Mouse (Mus musculus) forebrain, embryonic 15.5 days (tissue): Measurements from ENCODE around the gene Dpm1. TPM values are rescaled to one million over a fixed set of nuclear protein-coding genes. Genes with fewer than 3 reads are reported as not detected.

ENCODE experiments used
- ATAC-seq: fragments of 200-750 bp; cut with Nextera tagmentation; replicated peaks from 2 replicates; pipeline ENCODE4 v1.8.0; 2017; ENCODE audit warnings: mild to moderate bottlenecking, moderate TSS enrichment, moderate library complexity
- H3K27ac ChIP-seq: fragments of 300-500 bp; sonication (generic); replicated peaks from 2 replicates; pipeline ENCODE4 v1.5.1; 2015; ENCODE audit warnings: mild to moderate bottlenecking, inconsistent platforms
- H3K27me3 ChIP-seq: fragments of 300-500 bp; sonication (generic); 2 replicates; pipeline ENCODE4 v1.6.1; 2015; ENCODE audit warnings: inconsistent platforms
- H3K36me3 ChIP-seq: fragments of 300-500 bp; sonication (generic); 2 replicates; pipeline ENCODE4 v1.6.1; 2015; ENCODE audit warnings: mild to moderate bottlenecking, inconsistent platforms
- H3K4me1 ChIP-seq: fragments of 300-500 bp; sonication (generic); 2 replicates; pipeline ENCODE4 v1.6.1; 2015; ENCODE audit warnings: inconsistent platforms
- H3K4me2 ChIP-seq: fragments of 300-500 bp; sonication (generic); replicated peaks from 2 replicates; pipeline ENCODE4 v1.6.1; 2015; ENCODE audit warnings: mild to moderate bottlenecking, inconsistent platforms
- H3K4me3 ChIP-seq: fragments of 300-500 bp; sonication (generic); 2 replicates; pipeline ENCODE4 v1.5.1; 2015; ENCODE audit warnings: mild to moderate bottlenecking, inconsistent platforms
- H3K9ac ChIP-seq: fragments of 300-500 bp; sonication (generic); replicated peaks from 2 replicates; pipeline ENCODE4 v1.6.1; 2015; ENCODE audit warnings: mild to moderate bottlenecking, inconsistent platforms
- H3K9me3 ChIP-seq: fragments of 300-500 bp; sonication (generic); 2 replicates; pipeline ENCODE4 v1.6.1; 2016; ENCODE audit warnings: inconsistent platforms
- WGBS: fragments of 180-500 bp; shearing (Covaris S2); methylation state at CpG from one replicate; pipeline ENCODE4 v1.1.7; 2015; ENCODE audit warnings: mixed read lengths; 5-methylcytosine and 5-hydroxymethylcytosine counted together
- polyA plus RNA-seq: library from polyadenylated mRNA; unstranded; fragments of >200 nt; fragmentation: Nextera tagmentation; extraction: Ambion mirVana; gene quantifications from 2 replicates; pipeline ENCODE4 v1.2.1, GENCODE M21; 2015

Dpm1 gene
- polyA plus RNA-seq, 1 experiment from 2014 or later = 74.5 TPM

GRCm38 (mm10) chr2:168191856-168192255, 38.5 kb downstream of the Dpm1 start:
- ATAC-seq = no peak
- Histone ChIP-seq H3K4me3 (no peak overlapping the region), H3K4me1 (peaks cover 69% of the 10 kb centered on the region), H3K27ac (no peak overlapping the region), H3K27me3 (no peaks in the 10 kb centered on the region), H3K9me3 (no peaks in the 10 kb centered on the region), H3K9ac (no peak overlapping the region), H3K4me2 (no peak overlapping the region), H3K36me3 (peaks cover 13% of the 10 kb centered on the region)
- WGBS = 96% methylated on average over 2 of the region's 2 CpGs

DNA sequence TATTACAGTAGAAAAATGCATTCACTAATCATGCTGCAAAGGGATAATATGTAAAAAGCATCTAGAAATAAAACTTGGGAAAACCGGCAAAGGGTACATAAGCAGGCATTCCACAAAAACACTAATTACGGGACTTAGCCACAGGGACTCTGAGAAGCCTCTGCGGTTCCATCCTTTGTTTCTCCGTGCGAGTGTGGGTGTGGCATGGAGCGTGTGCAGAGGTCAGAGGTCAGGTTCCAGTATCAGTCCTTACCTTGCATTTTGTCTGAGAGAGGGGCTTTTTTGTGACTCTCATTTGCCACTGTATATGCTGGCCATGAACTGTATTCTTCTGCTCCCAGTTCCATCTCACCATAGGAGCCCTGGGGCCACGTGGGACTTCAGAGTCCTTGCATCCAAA, 54.4 kb downstream of the Dpm1 start:
- H3K4me3 ChIP-seq = no peak overlapping the region
- H3K9me3 ChIP-seq = no peaks in the 10 kb centered on the region
- no peak for ATAC-seq
- 26% methylated on average over 7 of the region's 7 CpGs for WGBS
- no peak overlapping the region for H3K4me2 ChIP-seq
- H3K27ac ChIP-seq = no peak overlapping the region
- H3K4me1 ChIP-seq = no peaks in the 10 kb centered on the region
- no peaks in the 10 kb centered on the region for H3K27me3 ChIP-seq
- peaks cover 22% of the 10 kb centered on the region for H3K36me3 ChIP-seq
- H3K9ac ChIP-seq = no peak overlapping the region

- ATAC-seq = 0 out of 2 replicates have a peak, but pooled peaks have one; percentile 23
- no peaks in the 10 kb centered on the region for H3K27me3 ChIP-seq
- no peaks in the 10 kb centered on the region for H3K9me3 ChIP-seq
- no peak overlapping the region for H3K27ac ChIP-seq
- H3K4me1 ChIP-seq = peaks cover 14% of the 10 kb centered on the region
- no peak overlapping the region for H3K9ac ChIP-seq
- 9% methylated on average over 13 of the region's 13 CpGs for WGBS
- no peak overlapping the region for H3K4me3 ChIP-seq
- no peaks in the 10 kb centered on the region for H3K36me3 ChIP-seq
- H3K4me2 ChIP-seq = no peak overlapping the region
Observed at GRCm38 (mm10) chr2:168170167-168170685, 60.2 kb downstream of the Dpm1 start.

DNA sequence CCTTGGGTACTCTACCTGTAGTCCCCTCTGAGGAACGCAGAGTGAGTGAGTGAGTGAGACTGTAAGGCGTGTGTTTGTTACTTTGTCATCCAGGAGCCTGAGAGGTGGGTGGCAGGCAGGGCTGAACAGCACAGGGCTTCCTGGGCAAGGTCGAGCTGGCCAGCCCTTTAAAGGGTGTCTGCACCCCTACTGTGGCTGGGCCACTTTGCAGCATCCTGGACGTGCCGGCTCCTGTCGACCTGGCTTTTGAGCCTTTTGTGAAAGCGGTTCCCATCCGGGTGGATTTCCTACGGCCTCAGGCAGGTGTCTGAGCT, 60.6 kb downstream of the Dpm1 start:
- Histone ChIP-seq H3K9me3 (no peaks in the 10 kb centered on the region), H3K4me1 (peaks cover 14% of the 10 kb centered on the region), H3K27me3 (no peaks in the 10 kb centered on the region), H3K4me2 (no peak overlapping the region), H3K4me3 (no peak overlapping the region), H3K36me3 (no peaks in the 10 kb centered on the region), H3K9ac (no peak overlapping the region), H3K27ac (no peak overlapping the region)
- ATAC-seq = no peak
- 5% methylated on average over 9 of the region's 9 CpGs for WGBS

- ATAC-seq = no peak
- Histone ChIP-seq H3K4me1 (peaks cover 14% of the 10 kb centered on the region), H3K4me3 (no peak overlapping the region), H3K27me3 (no peaks in the 10 kb centered on the region), H3K9me3 (no peaks in the 10 kb centered on the region), H3K9ac (no peak overlapping the region), H3K27ac (no peak overlapping the region), H3K36me3 (no peaks in the 10 kb centered on the region), H3K4me2 (no peak overlapping the region)
- 37% methylated on average over 9 of the region's 9 CpGs for WGBS
Observed at GRCm38 (mm10) chr2:168168892-168169799, 61.2 kb downstream of the Dpm1 start.

- ATAC-seq = no peak
- Histone ChIP-seq H3K9me3 (no peaks in the 10 kb centered on the region), H3K27me3 (no peaks in the 10 kb centered on the region), H3K9ac (no peak overlapping the region), H3K27ac (no peak overlapping the region), H3K4me3 (no peak overlapping the region), H3K36me3 (no peaks in the 10 kb centered on the region), H3K4me2 (no peak overlapping the region), H3K4me1 (peaks cover 14% of the 10 kb centered on the region)
- WGBS = 52% methylated on average over 3 of the region's 3 CpGs
Observed at GRCm38 (mm10) chr2:168167781-168168180, 62.6 kb downstream of the Dpm1 start.

DNA sequence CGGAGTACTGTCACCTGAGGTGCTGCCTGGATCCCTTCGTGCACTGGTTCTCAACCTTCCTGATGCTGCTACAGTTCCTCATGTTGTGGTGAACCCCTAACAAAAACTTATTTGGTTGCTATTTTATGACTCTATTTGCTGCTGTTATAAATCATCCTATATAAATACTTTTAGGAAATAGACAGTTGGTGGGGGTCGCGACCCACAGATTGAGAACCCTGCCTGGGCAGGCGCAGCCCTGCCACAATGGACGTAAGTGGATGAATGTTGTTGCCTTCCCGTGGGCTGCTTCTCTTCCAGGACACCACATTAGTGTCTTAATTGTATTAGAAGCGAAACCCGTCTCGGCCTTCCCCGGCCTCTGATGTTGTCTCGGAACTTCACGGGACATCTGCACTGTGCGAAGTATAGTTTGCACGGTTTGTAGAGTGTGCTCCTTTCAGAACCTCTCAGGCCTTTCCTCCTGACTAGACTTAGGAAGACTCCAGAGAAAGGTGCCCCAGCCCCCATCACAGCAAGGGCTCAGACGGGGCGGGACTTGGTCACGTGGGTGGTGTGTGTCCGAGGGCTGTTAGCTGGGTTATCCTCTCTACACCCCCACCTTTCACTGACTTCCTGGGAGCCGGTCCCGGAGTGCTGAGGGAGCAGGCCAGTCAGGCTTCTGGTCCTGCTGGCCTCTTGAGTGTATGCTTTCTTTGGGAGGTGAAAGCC, 63.5 kb downstream of the Dpm1 start:
- Histone ChIP-seq H3K9ac (no peak overlapping the region), H3K4me3 (no peak overlapping the region), H3K4me1 (peaks cover 14% of the 10 kb centered on the region), H3K27ac (no peak overlapping the region), H3K9me3 (no peaks in the 10 kb centered on the region), H3K4me2 (no peak overlapping the region), H3K27me3 (no peaks in the 10 kb centered on the region), H3K36me3 (no peaks in the 10 kb centered on the region)
- 51% methylated on average over 21 of the region's 21 CpGs for WGBS
- no peak for ATAC-seq

GRCm38 (mm10) chr2:168161978-168162377, 68.4 kb downstream of the Dpm1 start:
- H3K27ac ChIP-seq = no peak overlapping the region
- ATAC-seq = no peak; the same call in 1 of the 2 replicates
- peak overlapping the region; percentile 16 for H3K4me3 ChIP-seq
- H3K36me3 ChIP-seq = no peaks in the 10 kb centered on the region
- no peaks in the 10 kb centered on the region for H3K27me3 ChIP-seq
- peaks cover 9% of the 10 kb centered on the region for H3K4me1 ChIP-seq
- no peak overlapping the region for H3K9ac ChIP-seq
- no peaks in the 10 kb centered on the region for H3K9me3 ChIP-seq
- WGBS = 11% methylated on average over 14 of the region's 14 CpGs
- H3K4me2 ChIP-seq = peak overlapping the region; percentile 36

DNA sequence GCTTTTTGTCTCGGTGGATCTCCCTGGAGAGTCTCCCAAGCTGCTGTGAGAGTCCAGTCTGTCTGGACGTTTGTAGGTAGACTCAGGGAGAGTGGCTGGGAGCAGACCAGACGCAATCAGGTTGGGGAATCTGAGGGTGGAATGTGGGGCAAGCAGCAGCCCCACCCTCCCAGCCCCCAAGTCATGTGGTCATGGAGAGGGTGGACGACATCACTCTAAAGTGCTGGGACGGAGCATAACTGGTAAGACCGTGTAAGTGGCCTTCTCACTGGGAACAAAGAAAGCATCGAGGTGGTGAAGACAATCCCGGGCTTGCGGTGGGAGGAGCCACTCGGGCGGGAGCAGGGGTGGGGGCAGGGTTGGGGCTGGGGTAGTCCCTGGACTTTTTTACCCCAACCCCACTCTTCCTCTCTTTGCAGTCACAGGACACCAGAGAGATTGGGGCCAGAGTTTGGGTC, 68.8 kb downstream of the Dpm1 start:
- Histone ChIP-seq H3K9ac (no peak overlapping the region), H3K4me3 (peak overlapping the region; percentile 16), H3K4me2 (peak overlapping the region; percentile 36), H3K27ac (no peak overlapping the region), H3K36me3 (no peaks in the 10 kb centered on the region), H3K4me1 (peaks cover 9% of the 10 kb centered on the region), H3K27me3 (no peaks in the 10 kb centered on the region), H3K9me3 (no peaks in the 10 kb centered on the region)
- ATAC-seq = peak; percentile 20; the same call in 1 of the 2 replicates
- WGBS = 4% methylated on average over 11 of the region's 11 CpGs

DNA sequence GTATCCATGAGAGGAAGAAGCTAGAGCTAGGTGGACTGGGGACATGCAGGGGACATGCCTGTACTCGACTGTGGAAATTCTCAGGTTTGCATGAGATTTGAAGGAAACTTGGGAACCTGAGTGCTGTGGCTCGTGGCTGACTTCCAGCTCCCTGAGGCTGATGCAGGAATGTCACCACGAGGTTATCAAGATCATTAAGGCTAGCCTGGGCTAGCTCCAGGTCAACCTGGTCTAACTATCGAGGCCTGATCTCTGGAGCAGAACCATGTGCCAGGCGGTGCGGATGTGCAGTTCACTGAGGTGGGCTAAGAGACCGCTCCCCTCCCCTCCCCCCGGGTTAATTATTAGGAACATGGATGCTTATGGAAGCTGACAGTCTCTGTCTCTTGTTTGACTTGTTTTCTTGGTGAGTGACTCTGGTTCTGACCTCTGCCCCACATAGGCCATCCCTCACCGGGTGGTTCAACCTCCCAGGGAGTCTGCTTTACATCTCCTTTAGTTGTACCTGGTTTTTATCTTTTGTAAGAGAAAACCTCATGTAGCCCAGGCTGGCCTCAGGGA, 69.9 kb downstream of the Dpm1 start:
- Histone ChIP-seq H3K27ac (no peak overlapping the region), H3K36me3 (no peaks in the 10 kb centered on the region), H3K9ac (no peak overlapping the region), H3K9me3 (no peaks in the 10 kb centered on the region), H3K4me1 (peaks cover 9% of the 10 kb centered on the region), H3K4me2 (no peak overlapping the region), H3K4me3 (no peak overlapping the region), H3K27me3 (no peaks in the 10 kb centered on the region)
- no peak for ATAC-seq
- WGBS = 85% methylated on average over 9 of the region's 9 CpGs
